Mouse (Mus musculus): ENCODE measurements around the gene Fgr. TPM values are rescaled to one million over a fixed set of nuclear protein-coding genes. Genes with fewer than 3 reads are reported as not detected.

Fgr gene
- total and polyA plus RNA-seq, 3 experiments: 0.04 to 0.24 (median 0.13) TPM

- Histone ChIP-seq H3K4me2 (ENCODE audit: insufficient read depth, low read depth, poor library complexity, severe bottlenecking) (no peak overlapping the region), H3K9me3 (replicated peaks; ENCODE audit: low read length) (peaks cover 7% of the 10 kb centered on the region), H3K79me2 (replicated peaks; ENCODE audit: control insufficient read depth, extremely low read depth, insufficient read depth, poor library complexity, severe bottlenecking) (no peaks in the 10 kb centered on the region), H3K27ac (ENCODE audit: insufficient read depth, low read depth) (no peak overlapping the region), H3K9ac (ENCODE audit: insufficient read depth, low read depth) (no peak overlapping the region), H3K36me3 (replicated peaks in 1 of 2; ENCODE audit: control insufficient read depth in 1 of 2, insufficient read depth in 1 of 2, low read length in 1 of 2) (peaks cover 0 to 77% of the 10 kb centered on the region in 2 experiments), H3K27me3 (replicated peaks) (no peaks in the 10 kb centered on the region), H3K4me1 (ENCODE audit: control insufficient read depth in 1 of 2, insufficient read depth in 2 of 2) (peaks cover 0 to 45% of the 10 kb centered on the region in 2 experiments; a peak in 2 of 4 replicates), H3K4me3 (replicated peaks in 1 of 3; ENCODE audit: low read depth in 2 of 3, low read length in 2 of 3, poor library complexity in 1 of 3) (no peak overlapping the region)
- DNase-seq (ENCODE audit: extremely low read depth): no peak
- in situ Hi-C loops (cut with MboI; ENCODE audit: low pct_ligation_motif_present, low pct_unique_long_range_greater_than_20kb, low sequenced_read_pairs): no loop called here
- TF ChIP-seq GABPA (IDR thresholded peaks at IDR 0.05; ENCODE audit: insufficient replicate concordance, low read depth, low read length): no peak
- TF ChIP-seq TCF12 (IDR thresholded peaks at IDR 0.05; ENCODE audit: low read depth, low read length): no peak
- TF ChIP-seq CTCF (conservative IDR thresholded peaks at IDR 0.05 in 1 of 2, IDR thresholded peaks at IDR 0.05 in 1 of 2; ENCODE audit: low read depth in 2 of 2, low read length in 2 of 2): no peak
- TF ChIP-seq USF1 (IDR thresholded peaks at IDR 0.05; ENCODE audit: low read depth, low read length): no peak
- no peak for TF ChIP-seq ZMIZ1 (IDR thresholded peaks at IDR 0.05; ENCODE audit: low read depth, low read length)
- dilution Hi-C loops (cut with MboI; ENCODE audit: extremely low pct_ligation_motif_present, extremely low pct_unique_long_range_greater_than_20kb, low sequenced_read_pairs): no loop called here
Observed at GRCm38 (mm10) chr4:133039832-133040231, 65.9 kb downstream of the Fgr start.

GRCm38 (mm10) chr4:133040241-133040904 lies 66.5 kb downstream of the Fgr start:
- H3K4me3 ChIP-seq (replicated peaks in 1 of 3; ENCODE audit: low read depth in 2 of 3, low read length in 2 of 3, poor library complexity in 1 of 3): no peak overlapping the region
- no peak for DNase-seq (ENCODE audit: extremely low read depth)
- no peaks in the 10 kb centered on the region for H3K27me3 ChIP-seq (replicated peaks)
- no peak overlapping the region for H3K9ac ChIP-seq (ENCODE audit: insufficient read depth, low read depth)
- H3K79me2 ChIP-seq (replicated peaks; ENCODE audit: control insufficient read depth, extremely low read depth, insufficient read depth, poor library complexity, severe bottlenecking): no peaks in the 10 kb centered on the region
- H3K4me1 ChIP-seq (ENCODE audit: control insufficient read depth in 1 of 2, insufficient read depth in 2 of 2): peaks cover 5 to 51% of the 10 kb centered on the region in 2 experiments
- TF ChIP-seq RCOR1 (conservative IDR thresholded peaks at IDR 0.05; ENCODE audit: low read depth, low read length) (no peak), IRF4 (IDR thresholded peaks at IDR 0.05; ENCODE audit: low read depth, low read length) (no peak), USF1 (IDR thresholded peaks at IDR 0.05; ENCODE audit: low read depth, low read length) (no peak), ZNF384 (IDR thresholded peaks at IDR 0.05; ENCODE audit: low read depth, low read length) (no peak), TBP (conservative IDR thresholded peaks at IDR 0.05; ENCODE audit: low read depth, low read length) (no peak), HCFC1 (IDR thresholded peaks at IDR 0.05; ENCODE audit: low read depth, low read length) (no peak), USF2 (conservative IDR thresholded peaks at IDR 0.05; ENCODE audit: low read depth, low read length) (no peak), MAFK (IDR thresholded peaks at IDR 0.05; ENCODE audit: insufficient replicate concordance, low read length) (no peak), ZC3H11A (IDR thresholded peaks at IDR 0.05; ENCODE audit: low read depth, low read length) (no peak), MXI1 (IDR thresholded peaks at IDR 0.05; ENCODE audit: low read depth, low read length) (no peak), CTCF (conservative IDR thresholded peaks at IDR 0.05 in 1 of 2, IDR thresholded peaks at IDR 0.05 in 1 of 2; ENCODE audit: low read depth in 2 of 2, low read length in 2 of 2) (no peak), ETS1 (conservative IDR thresholded peaks at IDR 0.05; ENCODE audit: low read depth, low read length) (no peak), CHD2 (IDR thresholded peaks at IDR 0.05; ENCODE audit: low read length) (no peak), KAT2A (IDR thresholded peaks at IDR 0.05; ENCODE audit: insufficient replicate concordance, low read length) (no peak)
- H3K36me3 ChIP-seq (replicated peaks in 1 of 2; ENCODE audit: control insufficient read depth in 1 of 2, insufficient read depth in 1 of 2, low read length in 1 of 2): peaks cover 0 to 74% of the 10 kb centered on the region in 2 experiments
- H3K9me3 ChIP-seq (replicated peaks; ENCODE audit: low read length): peaks cover 7% of the 10 kb centered on the region
- H3K27ac ChIP-seq (ENCODE audit: insufficient read depth, low read depth): no peak overlapping the region
- no peak overlapping the region for H3K4me2 ChIP-seq (ENCODE audit: insufficient read depth, low read depth, poor library complexity, severe bottlenecking)
- dilution Hi-C loops (cut with MboI; ENCODE audit: extremely low pct_ligation_motif_present, extremely low pct_unique_long_range_greater_than_20kb, low sequenced_read_pairs): no loop called here
- in situ Hi-C loops (cut with MboI; ENCODE audit: low pct_ligation_motif_present, low pct_unique_long_range_greater_than_20kb, low sequenced_read_pairs): no loop called here
